In genomic region chr8:120091032-120091431, GRCm38 (mm10) we compare ENCODE assay signal across 22 mouse cellular contexts. TPM values are rescaled to one million over a fixed set of nuclear protein-coding genes. Genes with fewer than 3 reads are reported as not detected.
A peak's percentile ranks its signal among the peaks of the same experiment; 100 is the strongest.
DNase-seq lines count a peak whose midpoint lies in the region; ATAC-seq and TF ChIP-seq lines count a peak whose summit lies in the region.
"Had no signal": no experiment of that assay in that cellular context is flagged by ENCODE, and none has a peak within 500 bp of the region (broad histone marks: within the 10 kb centered on the region; RNA-seq: fewer than 3 reads in every experiment).

No protein-coding gene starts in this region.

- H3K9me3 ChIP-seq in hindbrain, embryonic 16.5 days (ENCODE audit: control insufficient read depth, low read length), result no peaks in the 10 kb centered on the region
- H3K9me3 ChIP-seq: embryonic facial prominence, embryonic 12.5 days; forebrain, embryonic 15.5 days; heart, embryonic 15.5 days; hindbrain, embryonic 10.5 days; hindbrain, embryonic 15.5 days had no signal

- no peak for DNase-seq in cerebellum, postnatal 4 days (ENCODE audit: low spot score in 2 of 2)
- DNase-seq in cerebellum, adult 2 months, result peak; percentile 63 to 82
- DNase-seq in cerebellum, postnatal 10 days, result peak; percentile 42 to 44
- no peak for DNase-seq in heart, postnatal 4 days
- no peak for DNase-seq in lung, adult 2 months
- DNase-seq: adrenal gland, adult 8-10 months; adrenal gland, postnatal 36 days; B cell, adult 2 months; gastrocnemius, postnatal 10 days; heart, adult 18-20 months; heart, postnatal 14 days had no signal

- peak; percentile 68; the same call in 1 of the 2 replicates for ATAC-seq in cerebellum, adult (ENCODE audit: insufficient number of reproducible peaks, low FRiP score, low TSS enrichment)
- ATAC-seq in hindbrain, embryonic 16.5 days, result no peak
- ATAC-seq: CD4-positive, CD25-positive, alpha-beta regulatory T cell, adult 4 months; forebrain, embryonic 15.5 days; inflammation-experienced regulatory T-cells, adult 6 months; intestine, postnatal 0 days had no signal

- H3K4me2 ChIP-seq in hindbrain, embryonic 16.5 days (ENCODE audit: low read length), result no peak overlapping the region
- H3K4me2 ChIP-seq: embryonic facial prominence, embryonic 12.5 days; forebrain, embryonic 15.5 days; heart, embryonic 11.5 days; heart, embryonic 15.5 days; hindbrain, embryonic 15.5 days had no signal

- 25% methylated on average over 3 of the region's 3 CpGs for WGBS in cerebellum, adult 2 months
- WGBS in hindbrain, embryonic 16.5 days, result 98% methylated on average over 3 of the region's 3 CpGs
- 96% methylated on average over 3 of the region's 3 CpGs for WGBS in lung, adult 2 months

- TF ChIP-seq POLR2A in cerebellum, adult 2 months (IDR thresholded peaks at IDR 0.05; ENCODE audit: borderline replicate concordance, insufficient read depth, low read length), result no peak
- TF ChIP-seq POLR2A in lung, adult 2 months (IDR thresholded peaks at IDR 0.05; ENCODE audit: borderline replicate concordance, extremely low read depth, low read depth, low read length), result no peak

- no peak overlapping the region for H3K4me3 ChIP-seq in cerebellum, adult 2 months (replicated peaks; ENCODE audit: insufficient read depth, low read depth, low read length)
- H3K4me3 ChIP-seq in hindbrain, embryonic 16.5 days (ENCODE audit: low read length), result no peak overlapping the region
- H3K4me3 ChIP-seq in lung, adult 2 months (replicated peaks; ENCODE audit: extremely low read depth, low read depth, low read length), result no peak overlapping the region
- H3K4me3 ChIP-seq: embryonic facial prominence, embryonic 12.5 days; forebrain, embryonic 15.5 days; heart, embryonic 15.5 days; hindbrain, embryonic 10.5 days; hindbrain, embryonic 15.5 days had no signal

- H3K9ac ChIP-seq in hindbrain, embryonic 16.5 days (ENCODE audit: low read depth, low read length), result no peak overlapping the region
- H3K9ac ChIP-seq: embryonic facial prominence, embryonic 12.5 days; forebrain, embryonic 15.5 days; heart, embryonic 15.5 days; hindbrain, embryonic 15.5 days had no signal

- H3K36me3 ChIP-seq in hindbrain, embryonic 16.5 days (ENCODE audit: control insufficient read depth, insufficient read depth, low read length), result peaks cover 30% of the 10 kb centered on the region

- peaks cover 40% of the 10 kb centered on the region for H3K4me1 ChIP-seq in cerebellum, adult 2 months (ENCODE audit: control insufficient read depth, insufficient read depth, low read length)
- H3K4me1 ChIP-seq in hindbrain, embryonic 16.5 days (ENCODE audit: control insufficient read depth, insufficient read depth, low read depth, low read length), result no peaks in the 10 kb centered on the region
- no peaks in the 10 kb centered on the region for H3K4me1 ChIP-seq in lung, adult 2 months (ENCODE audit: control insufficient read depth, insufficient read depth, low read length)
- H3K4me1 ChIP-seq: embryonic facial prominence, embryonic 12.5 days; forebrain, embryonic 15.5 days; heart, embryonic 15.5 days; hindbrain, embryonic 10.5 days; hindbrain, embryonic 15.5 days had no signal

- TF ChIP-seq CTCF in cerebellum, adult 2 months (IDR thresholded peaks at IDR 0.05; ENCODE audit: borderline replicate concordance, insufficient read depth, low read depth, low read length), result no peak
- no peak for TF ChIP-seq CTCF in lung, adult 2 months (IDR thresholded peaks at IDR 0.05; ENCODE audit: insufficient read depth, low read length)

- H3K27ac ChIP-seq in cerebellum, adult 2 months (ENCODE audit: insufficient read depth, low read length), result peak overlapping the region; percentile 43
- no peak overlapping the region for H3K27ac ChIP-seq in hindbrain, embryonic 16.5 days (ENCODE audit: low read depth, low read length)
- H3K27ac ChIP-seq: embryonic facial prominence, embryonic 12.5 days; forebrain, embryonic 15.5 days; heart, embryonic 15.5 days; hindbrain, embryonic 10.5 days; hindbrain, embryonic 15.5 days had no signal

- no peaks in the 10 kb centered on the region for H3K27me3 ChIP-seq in cerebellum, adult 2 months (ENCODE audit: control insufficient read depth, insufficient read depth, low read length)
- H3K27me3 ChIP-seq in hindbrain, embryonic 16.5 days (replicated peaks; ENCODE audit: control insufficient read depth, insufficient read depth, low read length), result no peaks in the 10 kb centered on the region
- H3K27me3 ChIP-seq: embryonic facial prominence, embryonic 12.5 days; forebrain, embryonic 15.5 days; heart, embryonic 15.5 days; hindbrain, embryonic 15.5 days had no signal

RNA-seq across cellular contexts. Expression of gene Zdhhc7, which starts 10.2 kb away (rescaled TPM):
- 34.7 and 39.3 TPM in 2 replicates for polyA plus RNA-seq in cerebellum, adult 2 months (2012; rRNA removed)
- 28.0 and 29.3 TPM in 2 replicates for polyA plus RNA-seq in hindbrain, embryonic 16.5 days (2015; fragmentation: Nextera tagmentation; extraction: Ambion mirVana)
- total RNA-seq in heart, postnatal 4 days (2021), result 10 to 100 TPM; 39.5 to 40.8 TPM
- 64.9 and 78.0 TPM in 2 replicates for polyA plus RNA-seq in lung, adult 2 months (2012; rRNA removed)

RNA-seq across cellular contexts. Expression of gene 6430548M08Rik, which starts 22.9 kb away (rescaled TPM):
- 175 and 188 TPM in 2 replicates for polyA plus RNA-seq in cerebellum, adult 2 months (2012; rRNA removed)
- 32.6 and 38.0 TPM in 2 replicates for polyA plus RNA-seq in hindbrain, embryonic 16.5 days (2015; fragmentation: Nextera tagmentation; extraction: Ambion mirVana)
- total RNA-seq in heart, postnatal 4 days (2021), result 10 to 100 TPM; 19.3 to 23.8 TPM
- polyA plus RNA-seq in lung, adult 2 months (2012; rRNA removed), result 46.1 and 72.9 TPM in 2 replicates

Comparison
In these comparisons a context has a peak if more than half of its experiments do, and no peak if none do; other contexts are left out.
1. DNase-seq: peak in cerebellum, adult 2 months (2 of 2) and cerebellum, postnatal 10 days (2 of 2); none in cerebellum, postnatal 4 days (0 of 2), heart, postnatal 4 days (single experiment) and lung, adult 2 months (single experiment).